Mouse (Mus musculus) lung, postnatal 36 days (tissue): ENCODE data around the gene Gm11111.

ENCODE experiments used
- DNase-seq: peaks from one replicate; pipeline ENCODE4 v3.0.0; 2022; ENCODE audit warnings: mixed read lengths

The Gm11111 gene

GRCm38 (mm10) chr5:98552395-98552794 is at the start of gene Gm11111:
Gene Gm11111 (plus strand): TSS chr5:98552695.
- DNase-seq, result no peak

GRCm38 (mm10) chr5:98516214-98516613 is 36.3 kb upstream of the Gm11111 start:
- DNase-seq, result no peak

GRCm38 (mm10) chr5:98520118-98520517 is 32.4 kb upstream of the Gm11111 start:
- no peak for DNase-seq

- no peak for DNase-seq
Observed at GRCm38 (mm10) chr5:98522270-98522977, 30.1 kb upstream of the Gm11111 start.

GRCm38 (mm10) chr5:98523050-98523449 is 29.4 kb upstream of the Gm11111 start:
- DNase-seq, result no peak

- DNase-seq, result no peak
Observed at GRCm38 (mm10) chr5:98523783-98524182, 28.7 kb upstream of the Gm11111 start.

- no peak for DNase-seq
Observed at GRCm38 (mm10) chr5:98541333-98541732, 11.2 kb upstream of the Gm11111 start.

GRCm38 (mm10) chr5:98550285-98550684 is 2.2 kb upstream of the Gm11111 start:
- DNase-seq, result no peak

GRCm38 (mm10) chr5:98550873-98551272 is 1.6 kb upstream of the Gm11111 start:
- DNase-seq, result no peak

GRCm38 (mm10) chr5:98552811-98553601 is 511 bp downstream of the Gm11111 start:
- DNase-seq, result peak; percentile 61

GRCm38 (mm10) chr5:98561301-98561700 is 8.8 kb downstream of the Gm11111 start:
- DNase-seq, result no peak

- DNase-seq, result no peak
Observed at GRCm38 (mm10) chr5:98562806-98563205, 10.3 kb downstream of the Gm11111 start.

GRCm38 (mm10) chr5:98563801-98564200 is 11.3 kb downstream of the Gm11111 start:
- DNase-seq, result no peak

- peak; percentile 15 for DNase-seq
Observed at GRCm38 (mm10) chr5:98566461-98567193, 14.1 kb downstream of the Gm11111 start.

- peak; percentile 65 for DNase-seq
Observed at GRCm38 (mm10) chr5:98568481-98568880, 16.0 kb downstream of the Gm11111 start.

- DNase-seq, result peak; percentile 41
Observed at GRCm38 (mm10) chr5:98569029-98569513, 16.6 kb downstream of the Gm11111 start.

- DNase-seq, result no peak
Observed at GRCm38 (mm10) chr5:98572392-98572791, 19.9 kb downstream of the Gm11111 start.

- no peak for DNase-seq
Observed at GRCm38 (mm10) chr5:98574711-98575470, 22.4 kb downstream of the Gm11111 start.

- DNase-seq, result no peak
Observed at GRCm38 (mm10) chr5:98575471-98575834, 23.0 kb downstream of the Gm11111 start.

- peak; percentile 21 for DNase-seq
Observed at GRCm38 (mm10) chr5:98576538-98576937, 24.0 kb downstream of the Gm11111 start.

GRCm38 (mm10) chr5:98578398-98578797 is 25.9 kb downstream of the Gm11111 start:
- no peak for DNase-seq

- peak; percentile 8 for DNase-seq
Observed at GRCm38 (mm10) chr5:98580811-98581210, 28.3 kb downstream of the Gm11111 start.

GRCm38 (mm10) chr5:98582051-98582450 is 29.6 kb downstream of the Gm11111 start:
- no peak for DNase-seq
